Mouse (Mus musculus) liver, embryonic 14.5 days (tissue): Measurements from ENCODE around the gene Minos1. TPM values are rescaled to one million over a fixed set of nuclear protein-coding genes. Genes with fewer than 3 reads are reported as not detected.

Experiments used
- ATAC-seq: fragments of 200-750 bp; cut with Nextera tagmentation; 2 replicates; pipeline ENCODE4 v1.8.0; 2017; ENCODE audit warnings: moderate number of reproducible peaks, mild to moderate bottlenecking, moderate library complexity; ENCODE audit not compliant: insufficient read depth
- DNase-seq, 3 experiments: peaks; one replicate each; pipeline ENCODE4 v3.0.0-alpha.2; 2012 to 2013; ENCODE audit warnings: low read depth in 3 of 3, low spot score in 3 of 3
- H3K27ac ChIP-seq: fragments of 300-500 bp; sonication (generic); 2 replicates; pipeline ENCODE4 v1.5.1; 2014; ENCODE audit warnings: moderate library complexity, mild to moderate bottlenecking, control low read depth, inconsistent platforms
- H3K27me3 ChIP-seq: fragments of 300-500 bp; sonication (generic); 2 replicates; pipeline ENCODE4 v1.6.1; 2014; ENCODE audit warnings: mild to moderate bottlenecking, low read length, moderate library complexity; ENCODE audit not compliant: control insufficient read depth, insufficient read depth
- H3K36me3 ChIP-seq: fragments of 300-500 bp; sonication (generic); replicated peaks from 2 replicates; pipeline ENCODE4 v1.6.1; 2014; ENCODE audit warnings: low read depth; ENCODE audit not compliant: control insufficient read depth, insufficient read depth
- H3K4me1 ChIP-seq, 2 experiments: fragments of 200-500 bp in 1 of 2; fragments of 300-500 bp in 1 of 2; sonication (generic) in 1 of 2; replicated peaks; 2 replicates each; pipeline ENCODE4 v1.6.1; 2012 to 2014; ENCODE audit warnings: antibody characterized with exemption in 1 of 2, inconsistent platforms in 1 of 2, low read length in 1 of 2; ENCODE audit not compliant: control insufficient read depth in 2 of 2, insufficient read depth in 2 of 2
- H3K4me2 ChIP-seq: fragments of 300-500 bp; sonication (generic); 2 replicates; pipeline ENCODE4 v1.6.1; 2014; ENCODE audit warnings: low read depth, mild to moderate bottlenecking, control low read depth, moderate library complexity
- H3K4me3 ChIP-seq, 2 experiments: fragments of 200-500 bp in 1 of 2; fragments of 300-500 bp in 1 of 2; sonication (generic) in 1 of 2; 2 replicates each; pipeline ENCODE4 v1.5.1; 2012 to 2014; ENCODE audit warnings: low read depth in 2 of 2, low read length in 2 of 2, mild to moderate bottlenecking in 2 of 2, control low read depth in 1 of 2, inconsistent platforms in 1 of 2, moderate library complexity in 1 of 2; ENCODE audit not compliant: insufficient read depth in 1 of 2
- H3K9ac ChIP-seq: fragments of 300-500 bp; sonication (generic); replicated peaks from 2 replicates; pipeline ENCODE4 v1.6.1; 2014; ENCODE audit warnings: mild to moderate bottlenecking, control low read depth, moderate library complexity
- H3K9me3 ChIP-seq: fragments of 300-500 bp; sonication (generic); 2 replicates; pipeline ENCODE4 v1.6.1; 2016; ENCODE audit warnings: low read length, mixed read lengths; ENCODE audit not compliant: control insufficient read depth
- CTCF ChIP-seq: IDR thresholded peaks from 2 replicates; pipeline ENCODE4 v1.5.1; 2016; ENCODE audit warnings: antibody characterized with exemption, low read depth, control low read depth
- EP300 ChIP-seq: IDR thresholded peaks from 2 replicates; pipeline ENCODE4 v1.6.1; 2016; ENCODE audit warnings: antibody characterized with exemption, low read depth
- WGBS: fragments of 180-500 bp; shearing (Covaris S2); extraction: QIAGEN DNeasy Blood & Tissue Kit; methylation state at CpG from one replicate; pipeline ENCODE4 v1.1.7; 2014; ENCODE audit not compliant: insufficient replicate concordance; 5-methylcytosine and 5-hydroxymethylcytosine counted together
- polyA plus RNA-seq, 2 experiments: library from polyadenylated mRNA; depleted of rRNA in 1 of 2; stranded (reverse) in 1 of 2; unstranded in 1 of 2; fragments of >200 nt; fragmentation: Nextera tagmentation in 1 of 2; extraction: Ambion mirVana in 1 of 2; gene quantifications; 2 replicates each; pipeline versions ENCODE4 v1.2.1 to v1.2.3; 2012 to 2014

Gene Minos1
- polyA plus RNA-seq, 2 experiments, result 94.0 to 424 TPM

DNA sequence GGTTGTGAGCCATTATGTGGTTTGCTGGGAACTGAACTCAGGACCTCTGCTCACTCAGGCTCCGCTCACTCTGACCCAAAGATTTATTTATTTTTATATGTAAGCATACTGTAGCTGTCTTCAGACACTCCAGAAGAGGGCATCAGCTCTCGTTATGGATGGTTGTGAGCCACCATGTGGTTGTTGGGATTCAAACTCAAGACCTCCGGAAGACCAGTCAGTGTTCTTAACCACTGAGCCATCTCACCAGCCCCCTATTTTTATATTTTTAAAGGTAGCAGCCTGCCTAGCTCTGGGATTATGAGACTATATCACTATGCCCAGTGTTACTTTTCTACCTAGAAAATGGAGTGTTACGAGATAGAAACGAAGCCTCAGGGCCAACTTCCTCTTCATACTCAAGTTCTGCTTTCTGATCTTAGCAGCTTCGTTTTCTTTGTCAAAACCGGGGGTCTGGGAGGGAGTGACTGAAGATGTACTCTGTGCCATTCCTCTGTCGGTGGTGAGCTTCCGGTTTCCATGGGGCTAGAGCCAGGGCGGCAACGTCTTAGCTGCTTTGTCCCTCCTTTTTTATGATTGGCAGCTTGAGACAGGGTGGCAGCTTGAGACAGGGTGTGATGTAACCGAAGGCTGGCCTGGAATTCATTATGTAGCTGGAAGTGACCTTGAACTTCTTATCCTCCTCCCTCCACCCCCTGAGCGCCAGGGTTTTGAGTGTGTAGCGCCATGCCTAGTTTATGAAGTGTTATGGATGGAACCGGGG, 38.3 kb upstream of the Minos1 start:
- no peak for DNase-seq
- TF ChIP-seq CTCF (no peak), EP300 (no peak)
- H3K4me1 ChIP-seq, result peaks cover 0 to 3% of the 10 kb centered on the region in 2 experiments; a peak in 2 of 4 replicates
- no peaks in the 10 kb centered on the region for H3K36me3 ChIP-seq
- WGBS, result 28% methylated on average over 15 of the region's 15 CpGs
- H3K9me3 ChIP-seq, result no peaks in the 10 kb centered on the region
- no peak overlapping the region for H3K4me3 ChIP-seq
- peak; percentile 60 for ATAC-seq
- H3K9ac ChIP-seq, result no peak overlapping the region
- H3K27me3 ChIP-seq, result no peaks in the 10 kb centered on the region
- H3K27ac ChIP-seq, result no peak overlapping the region
- peak overlapping the region; percentile 26 for H3K4me2 ChIP-seq

DNA sequence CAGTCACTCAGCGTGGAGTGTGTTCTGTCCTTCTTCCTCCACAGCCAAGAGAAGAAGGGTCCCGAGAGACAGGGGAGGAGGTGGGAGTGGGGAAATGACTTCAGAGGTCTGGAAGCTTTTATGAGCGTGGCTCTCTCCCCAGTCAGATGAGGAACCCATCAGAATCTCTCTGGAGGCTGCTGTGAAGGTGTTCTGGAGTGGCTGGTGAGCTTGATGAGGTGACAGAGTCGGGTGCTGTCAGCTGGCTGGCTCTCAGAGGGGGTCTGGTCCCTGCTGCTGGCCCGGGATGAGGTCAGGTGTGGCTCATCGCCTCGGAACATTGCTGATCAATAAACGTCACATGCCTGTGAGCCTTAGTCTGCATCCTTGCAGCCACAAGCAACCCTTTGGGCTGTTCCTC, 36.2 kb upstream of the Minos1 start:
- Histone ChIP-seq H3K4me1 (peaks cover 0 to 3% of the 10 kb centered on the region in 2 experiments; a peak in 2 of 4 replicates), H3K27me3 (no peaks in the 10 kb centered on the region), H3K36me3 (no peaks in the 10 kb centered on the region), H3K4me3 (no peak overlapping the region), H3K9me3 (no peaks in the 10 kb centered on the region), H3K27ac (no peak overlapping the region), H3K4me2 (no peak overlapping the region), H3K9ac (no peak overlapping the region)
- WGBS, result 58% methylated on average over 8 of the region's 8 CpGs
- DNase-seq (no peak), ATAC-seq (no peak)
- TF ChIP-seq EP300 (no peak), CTCF (no peak)

DNA sequence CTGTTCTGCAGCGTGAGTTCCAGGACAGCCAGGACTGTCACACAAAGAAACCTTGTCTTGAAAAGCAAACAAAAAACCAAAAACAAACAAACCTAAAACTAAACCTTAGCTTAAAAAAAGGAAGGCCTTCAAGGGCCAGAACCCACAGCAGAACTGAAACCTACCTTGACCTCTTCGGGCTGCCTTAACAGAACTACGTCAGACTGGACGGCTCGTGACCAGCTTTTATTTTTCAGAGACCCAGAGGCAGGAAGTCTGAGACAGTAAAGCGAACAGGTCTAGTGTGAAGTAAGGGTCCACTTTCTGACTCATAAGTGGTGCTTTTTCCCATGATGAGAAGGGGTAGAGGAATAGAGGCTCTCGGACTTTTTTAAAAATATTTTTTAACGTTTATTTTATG, 35.3 kb upstream of the Minos1 start:
- no peak for ATAC-seq
- WGBS, result 69% methylated on average over 8 of the region's 8 CpGs
- H3K27ac ChIP-seq, result no peak overlapping the region
- no peak for DNase-seq
- peaks cover 0 to 3% of the 10 kb centered on the region in 2 experiments; a peak in 2 of 4 replicates for H3K4me1 ChIP-seq
- no peak overlapping the region for H3K4me2 ChIP-seq
- no peak overlapping the region for H3K9ac ChIP-seq
- no peaks in the 10 kb centered on the region for H3K36me3 ChIP-seq
- H3K27me3 ChIP-seq, result no peaks in the 10 kb centered on the region
- H3K9me3 ChIP-seq, result no peaks in the 10 kb centered on the region
- TF ChIP-seq CTCF (no peak), EP300 (no peak)
- no peak overlapping the region for H3K4me3 ChIP-seq

DNA sequence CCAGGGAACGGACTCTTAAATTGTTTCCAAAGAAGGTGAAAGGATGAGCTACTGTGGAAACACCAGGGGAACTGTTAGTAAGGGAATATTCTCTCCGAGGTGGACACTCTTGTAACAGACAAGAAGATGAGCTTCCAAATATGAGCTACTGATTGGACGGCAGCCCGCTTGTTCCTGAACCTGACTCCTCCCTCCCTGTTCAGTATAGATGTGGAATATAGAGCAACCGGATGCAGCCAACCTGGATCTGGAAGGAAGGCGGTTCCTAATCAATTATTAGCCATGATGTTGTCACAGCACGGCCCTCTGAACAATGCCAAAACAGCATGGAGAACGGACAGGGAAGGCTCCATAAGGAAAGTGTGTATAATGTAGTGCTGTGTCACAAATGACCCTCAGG, 34.3 kb upstream of the Minos1 start:
- Histone ChIP-seq H3K27ac (no peak overlapping the region), H3K4me2 (no peak overlapping the region), H3K4me1 (peaks cover 0 to 3% of the 10 kb centered on the region in 2 experiments; a peak in 2 of 4 replicates), H3K4me3 (no peak overlapping the region), H3K27me3 (no peaks in the 10 kb centered on the region), H3K9me3 (no peaks in the 10 kb centered on the region), H3K9ac (no peak overlapping the region), H3K36me3 (no peaks in the 10 kb centered on the region)
- no peak for ATAC-seq
- no peak for DNase-seq
- WGBS, result 70% methylated on average over 8 of the region's 8 CpGs
- no peak for TF ChIP-seq CTCF
- no peak for TF ChIP-seq EP300

DNA sequence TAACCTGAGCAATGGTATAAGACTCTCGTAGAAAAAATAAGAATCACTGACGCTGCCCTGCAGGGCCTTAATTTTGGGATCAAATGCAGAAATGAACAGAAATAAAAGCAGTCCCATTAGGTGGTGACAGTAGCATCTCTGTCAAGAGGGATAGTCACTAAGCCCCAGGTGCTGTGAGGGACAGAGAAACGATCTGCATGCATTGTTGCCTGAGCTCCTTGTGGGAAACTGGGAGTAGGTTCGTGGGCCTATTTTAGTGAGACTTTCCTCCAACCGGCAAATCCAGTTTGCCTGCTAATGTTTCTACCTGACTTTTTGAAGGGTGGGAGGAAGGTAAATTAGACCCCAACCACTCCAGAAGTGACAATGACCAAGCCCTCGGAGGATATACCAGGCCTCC, 33.2 kb upstream of the Minos1 start:
- Histone ChIP-seq H3K36me3 (no peaks in the 10 kb centered on the region), H3K9me3 (no peaks in the 10 kb centered on the region)

More for the DNA sequence above, 33.2 kb upstream of the Minos1 start:
- H3K4me1 ChIP-seq, result no peaks in the 10 kb centered on the region; a peak in 1 of 4 replicates
- no peak for DNase-seq
- no peak overlapping the region for H3K4me2 ChIP-seq
- TF ChIP-seq CTCF (no peak), EP300 (no peak)
- ATAC-seq, result no peak
- 75% methylated on average over 6 of the region's 6 CpGs for WGBS
- no peak overlapping the region for H3K4me3 ChIP-seq
- no peaks in the 10 kb centered on the region for H3K27me3 ChIP-seq
- H3K27ac ChIP-seq, result no peak overlapping the region
- H3K9ac ChIP-seq, result no peak overlapping the region
